Mouse (Mus musculus): ENCODE data around the gene Slc12a6. TPM values are rescaled to one million over a fixed set of nuclear protein-coding genes. Genes with fewer than 3 reads are reported as not detected.

The Slc12a6 gene
- polyA plus RNA-seq, 1 experiment from 2014 or later: 25.9 TPM

GRCm38 (mm10) chr2:112292823-112293222, 27.2 kb downstream of the Slc12a6 start:
- DNase-seq: no peak
- no peak for ATAC-seq (ENCODE audit: low FRiP score, low TSS enrichment)
- Histone ChIP-seq H3K4me3 (replicated peaks; ENCODE audit: low read depth, low read length) (no peak overlapping the region), H3K9me3 (ENCODE audit: control insufficient read depth, low read length) (no peaks in the 10 kb centered on the region), H3K27me3 (ENCODE audit: control insufficient read depth, insufficient read depth, low read length) (no peaks in the 10 kb centered on the region), H3K9ac (replicated peaks; ENCODE audit: low read length) (no peak overlapping the region), H3K36me3 (ENCODE audit: control insufficient read depth, insufficient read depth, low read length) (no peaks in the 10 kb centered on the region), H3K4me1 (ENCODE audit: control insufficient read depth, insufficient read depth, low read length) (no peaks in the 10 kb centered on the region), H3K27ac (replicated peaks; ENCODE audit: low read depth, low read length) (no peak overlapping the region), H3K4me2 (ENCODE audit: low read length) (no peak overlapping the region)
- 92% methylated on average over 2 of the region's 2 CpGs for WGBS

- no peak overlapping the region for H3K9ac ChIP-seq (replicated peaks; ENCODE audit: low read length)
- ATAC-seq (ENCODE audit: low FRiP score, low TSS enrichment) (no peak), DNase-seq (no peak)
- H3K27ac ChIP-seq (replicated peaks; ENCODE audit: low read depth, low read length): no peak overlapping the region
- H3K36me3 ChIP-seq (ENCODE audit: control insufficient read depth, insufficient read depth, low read length): no peaks in the 10 kb centered on the region
- no peaks in the 10 kb centered on the region for H3K9me3 ChIP-seq (ENCODE audit: control insufficient read depth, low read length)
- H3K4me3 ChIP-seq (replicated peaks; ENCODE audit: low read depth, low read length): no peak overlapping the region
- no peaks in the 10 kb centered on the region for H3K27me3 ChIP-seq (ENCODE audit: control insufficient read depth, insufficient read depth, low read length)
- 83% methylated on average over 3 of the region's 3 CpGs for WGBS
- no peak overlapping the region for H3K4me2 ChIP-seq (ENCODE audit: low read length)
- H3K4me1 ChIP-seq (ENCODE audit: control insufficient read depth, insufficient read depth, low read length): no peaks in the 10 kb centered on the region
Measured at GRCm38 (mm10) chr2:112296211-112296610, 30.6 kb downstream of the Slc12a6 start.

- no peaks in the 10 kb centered on the region for H3K27me3 ChIP-seq (ENCODE audit: control insufficient read depth, insufficient read depth, low read length)
- no peak overlapping the region for H3K27ac ChIP-seq (replicated peaks; ENCODE audit: low read depth, low read length)
- H3K4me1 ChIP-seq (ENCODE audit: control insufficient read depth, insufficient read depth, low read length): no peaks in the 10 kb centered on the region
- no peak overlapping the region for H3K4me2 ChIP-seq (ENCODE audit: low read length)
- H3K9me3 ChIP-seq (ENCODE audit: control insufficient read depth, low read length): no peaks in the 10 kb centered on the region
- DNase-seq (no peak), ATAC-seq (ENCODE audit: low FRiP score, low TSS enrichment) (no peak)
- H3K9ac ChIP-seq (replicated peaks; ENCODE audit: low read length): no peak overlapping the region
- no peaks in the 10 kb centered on the region for H3K36me3 ChIP-seq (ENCODE audit: control insufficient read depth, insufficient read depth, low read length)
- H3K4me3 ChIP-seq (replicated peaks; ENCODE audit: low read depth, low read length): no peak overlapping the region
- 94% methylated on average over 4 of the region's 4 CpGs for WGBS
Measured at GRCm38 (mm10) chr2:112298221-112298620, 32.6 kb downstream of the Slc12a6 start.

- Histone ChIP-seq H3K4me3 (replicated peaks; ENCODE audit: low read depth, low read length) (no peak overlapping the region), H3K4me2 (ENCODE audit: low read length) (no peak overlapping the region), H3K9ac (replicated peaks; ENCODE audit: low read length) (no peak overlapping the region), H3K4me1 (ENCODE audit: control insufficient read depth, insufficient read depth, low read length) (no peaks in the 10 kb centered on the region), H3K27me3 (ENCODE audit: control insufficient read depth, insufficient read depth, low read length) (no peaks in the 10 kb centered on the region), H3K36me3 (ENCODE audit: control insufficient read depth, insufficient read depth, low read length) (no peaks in the 10 kb centered on the region), H3K9me3 (ENCODE audit: control insufficient read depth, low read length) (no peaks in the 10 kb centered on the region), H3K27ac (replicated peaks; ENCODE audit: low read depth, low read length) (no peak overlapping the region)
- DNase-seq (no peak), ATAC-seq (ENCODE audit: low FRiP score, low TSS enrichment) (no peak)
- 98% methylated on average over 3 of the region's 3 CpGs for WGBS
Measured at GRCm38 (mm10) chr2:112308671-112309070, 43.0 kb downstream of the Slc12a6 start.

GRCm38 (mm10) chr2:112309161-112309600, 43.6 kb downstream of the Slc12a6 start:
- Histone ChIP-seq H3K9ac (replicated peaks; ENCODE audit: low read length) (no peak overlapping the region), H3K27ac (replicated peaks; ENCODE audit: low read depth, low read length) (no peak overlapping the region), H3K9me3 (ENCODE audit: control insufficient read depth, low read length) (no peaks in the 10 kb centered on the region), H3K36me3 (ENCODE audit: control insufficient read depth, insufficient read depth, low read length) (no peaks in the 10 kb centered on the region), H3K4me2 (ENCODE audit: low read length) (no peak overlapping the region), H3K27me3 (ENCODE audit: control insufficient read depth, insufficient read depth, low read length) (no peaks in the 10 kb centered on the region), H3K4me1 (ENCODE audit: control insufficient read depth, insufficient read depth, low read length) (no peaks in the 10 kb centered on the region), H3K4me3 (replicated peaks; ENCODE audit: low read depth, low read length) (no peak overlapping the region)
- ATAC-seq (ENCODE audit: low FRiP score, low TSS enrichment) (no peak), DNase-seq (no peak)
- WGBS: 84% methylated on average over 10 of the region's 10 CpGs

- 84% methylated on average over 7 of the region's 7 CpGs for WGBS
- Histone ChIP-seq H3K4me2 (ENCODE audit: low read length) (no peak overlapping the region), H3K27me3 (ENCODE audit: control insufficient read depth, insufficient read depth, low read length) (no peaks in the 10 kb centered on the region), H3K4me1 (ENCODE audit: control insufficient read depth, insufficient read depth, low read length) (no peaks in the 10 kb centered on the region), H3K36me3 (ENCODE audit: control insufficient read depth, insufficient read depth, low read length) (no peaks in the 10 kb centered on the region), H3K9ac (replicated peaks; ENCODE audit: low read length) (no peak overlapping the region), H3K4me3 (replicated peaks; ENCODE audit: low read depth, low read length) (no peak overlapping the region), H3K27ac (replicated peaks; ENCODE audit: low read depth, low read length) (no peak overlapping the region), H3K9me3 (ENCODE audit: control insufficient read depth, low read length) (no peaks in the 10 kb centered on the region)
- ATAC-seq (ENCODE audit: low FRiP score, low TSS enrichment): no peak
- DNase-seq: no peak
Measured at GRCm38 (mm10) chr2:112315638-112316037, 50.0 kb downstream of the Slc12a6 start.

GRCm38 (mm10) chr2:112318227-112318626, 52.6 kb downstream of the Slc12a6 start:
- no peak overlapping the region for H3K9ac ChIP-seq (replicated peaks; ENCODE audit: low read length)
- 86% methylated on average over 2 of the region's 2 CpGs for WGBS
- H3K27me3 ChIP-seq (ENCODE audit: control insufficient read depth, insufficient read depth, low read length): no peaks in the 10 kb centered on the region
- H3K4me3 ChIP-seq (replicated peaks; ENCODE audit: low read depth, low read length): no peak overlapping the region
- H3K36me3 ChIP-seq (ENCODE audit: control insufficient read depth, insufficient read depth, low read length): no peaks in the 10 kb centered on the region
- DNase-seq (no peak), ATAC-seq (ENCODE audit: low FRiP score, low TSS enrichment) (no peak)
- no peaks in the 10 kb centered on the region for H3K9me3 ChIP-seq (ENCODE audit: control insufficient read depth, low read length)
- H3K4me2 ChIP-seq (ENCODE audit: low read length): no peak overlapping the region
- H3K4me1 ChIP-seq (ENCODE audit: control insufficient read depth, insufficient read depth, low read length): no peaks in the 10 kb centered on the region
- no peak overlapping the region for H3K27ac ChIP-seq (replicated peaks; ENCODE audit: low read depth, low read length)

GRCm38 (mm10) chr2:112318905-112319304, 53.3 kb downstream of the Slc12a6 start:
- no peak for DNase-seq
- no peak overlapping the region for H3K27ac ChIP-seq (replicated peaks; ENCODE audit: low read depth, low read length)
- ATAC-seq (ENCODE audit: low FRiP score, low TSS enrichment): no peak
- no peaks in the 10 kb centered on the region for H3K4me1 ChIP-seq (ENCODE audit: control insufficient read depth, insufficient read depth, low read length)
- H3K4me3 ChIP-seq (replicated peaks; ENCODE audit: low read depth, low read length): no peak overlapping the region
- no peaks in the 10 kb centered on the region for H3K36me3 ChIP-seq (ENCODE audit: control insufficient read depth, insufficient read depth, low read length)
- H3K9ac ChIP-seq (replicated peaks; ENCODE audit: low read length): no peak overlapping the region
- H3K4me2 ChIP-seq (ENCODE audit: low read length): no peak overlapping the region
- no peaks in the 10 kb centered on the region for H3K9me3 ChIP-seq (ENCODE audit: control insufficient read depth, low read length)
- 88% methylated on average over 7 of the region's 7 CpGs for whole genome bisulfite sequencing
- no peaks in the 10 kb centered on the region for H3K27me3 ChIP-seq (ENCODE audit: control insufficient read depth, insufficient read depth, low read length)

GRCm38 (mm10) chr2:112328069-112328777, 62.6 kb downstream of the Slc12a6 start:
- Histone ChIP-seq H3K9me3 (ENCODE audit: control insufficient read depth, low read length) (no peaks in the 10 kb centered on the region), H3K9ac (replicated peaks; ENCODE audit: low read length) (no peak overlapping the region), H3K36me3 (ENCODE audit: control insufficient read depth, insufficient read depth, low read length) (no peaks in the 10 kb centered on the region), H3K4me3 (replicated peaks; ENCODE audit: low read depth, low read length) (no peak overlapping the region), H3K27me3 (ENCODE audit: control insufficient read depth, insufficient read depth, low read length) (no peaks in the 10 kb centered on the region), H3K4me1 (ENCODE audit: control insufficient read depth, insufficient read depth, low read length) (no peaks in the 10 kb centered on the region), H3K27ac (replicated peaks; ENCODE audit: low read depth, low read length) (no peak overlapping the region), H3K4me2 (ENCODE audit: low read length) (no peak overlapping the region)
- 91% methylated on average over 11 of the region's 11 CpGs for WGBS
- DNase-seq (no peak), ATAC-seq (ENCODE audit: low FRiP score, low TSS enrichment) (no peak)

All from midbrain, embryonic 14.5 days (tissue).